Mouse (Mus musculus) kidney, embryonic 15.5 days (tissue): ENCODE measurements at regions not wholly inside any gene's neighbourhood (a gene's known extent, or its start where the extent isn't known, plus 50 kb on each side); places are given as distances from the start of the nearest gene placed in this dataset.
A peak's percentile ranks its signal among the peaks of the same experiment; 100 is the strongest.

ENCODE experiments used
- ATAC-seq: fragments of 200-750 bp; cut with Nextera tagmentation; replicated peaks from 2 replicates; pipeline ENCODE4 v1.8.0; 2017; ENCODE audit warnings: moderate TSS enrichment; ENCODE audit not compliant: low FRiP score
- H3K27ac ChIP-seq: fragments of 300-500 bp; sonication (generic); 2 replicates; pipeline ENCODE4 v1.5.1; 2015; ENCODE audit warnings: mild to moderate bottlenecking, inconsistent platforms
- H3K27me3 ChIP-seq: fragments of 300-500 bp; sonication (generic); 2 replicates; pipeline ENCODE4 v1.6.1; 2015; ENCODE audit warnings: inconsistent platforms
- H3K36me3 ChIP-seq: fragments of 300-500 bp; sonication (generic); 2 replicates; pipeline ENCODE4 v1.6.1; 2015; ENCODE audit warnings: inconsistent platforms
- H3K4me1 ChIP-seq: fragments of 300-500 bp; sonication (generic); 2 replicates; pipeline ENCODE4 v1.6.1; 2015; ENCODE audit warnings: inconsistent platforms
- H3K4me2 ChIP-seq: fragments of 300-500 bp; sonication (generic); 2 replicates; pipeline ENCODE4 v1.6.1; 2015; ENCODE audit warnings: moderate library complexity, mild to moderate bottlenecking, inconsistent platforms
- H3K4me3 ChIP-seq: fragments of 300-500 bp; sonication (generic); replicated peaks from 2 replicates; pipeline ENCODE4 v1.5.1; 2015; ENCODE audit warnings: mild to moderate bottlenecking, inconsistent platforms
- H3K9ac ChIP-seq: fragments of 300-500 bp; sonication (generic); 2 replicates; pipeline ENCODE4 v1.6.1; 2015; ENCODE audit warnings: mild to moderate bottlenecking, inconsistent platforms
- H3K9me3 ChIP-seq: fragments of 300-500 bp; sonication (generic); replicated peaks from 2 replicates; pipeline ENCODE4 v1.6.1; 2016; ENCODE audit warnings: inconsistent platforms
- WGBS: fragments of 180-500 bp; shearing (Covaris S2); methylation state at CpG from one replicate; pipeline ENCODE4 v1.1.7; 2015; ENCODE audit warnings: mixed read lengths; 5-methylcytosine and 5-hydroxymethylcytosine counted together

DNA sequence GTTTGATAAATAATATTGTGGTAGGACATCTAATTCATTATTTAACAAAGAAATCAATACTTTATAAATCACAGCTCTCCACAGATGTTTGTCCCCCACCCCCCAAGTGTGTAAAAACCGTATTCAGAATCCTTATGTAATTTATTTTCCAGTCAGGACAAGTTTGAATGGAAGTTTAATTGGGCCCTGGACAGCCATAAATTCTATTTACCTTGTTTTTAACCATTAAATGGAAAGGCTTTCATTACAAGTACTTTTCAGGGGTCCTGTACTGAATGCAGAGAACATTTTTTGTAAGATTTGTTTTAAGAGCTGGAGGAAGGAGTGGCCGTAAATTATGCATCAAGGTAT lies 384.7 kb upstream of the Robo2 start:
- Histone ChIP-seq H3K4me2 (no peak overlapping the region), H3K27ac (no peak overlapping the region), H3K4me3 (no peak overlapping the region), H3K4me1 (no peaks in the 10 kb centered on the region), H3K9ac (no peak overlapping the region), H3K36me3 (no peaks in the 10 kb centered on the region), H3K9me3 (no peaks in the 10 kb centered on the region), H3K27me3 (no peaks in the 10 kb centered on the region; the same call in 1 of the 2 replicates)
- WGBS, result 46% methylated on average over 2 of the region's 2 CpGs
- ATAC-seq, result no peak

DNA sequence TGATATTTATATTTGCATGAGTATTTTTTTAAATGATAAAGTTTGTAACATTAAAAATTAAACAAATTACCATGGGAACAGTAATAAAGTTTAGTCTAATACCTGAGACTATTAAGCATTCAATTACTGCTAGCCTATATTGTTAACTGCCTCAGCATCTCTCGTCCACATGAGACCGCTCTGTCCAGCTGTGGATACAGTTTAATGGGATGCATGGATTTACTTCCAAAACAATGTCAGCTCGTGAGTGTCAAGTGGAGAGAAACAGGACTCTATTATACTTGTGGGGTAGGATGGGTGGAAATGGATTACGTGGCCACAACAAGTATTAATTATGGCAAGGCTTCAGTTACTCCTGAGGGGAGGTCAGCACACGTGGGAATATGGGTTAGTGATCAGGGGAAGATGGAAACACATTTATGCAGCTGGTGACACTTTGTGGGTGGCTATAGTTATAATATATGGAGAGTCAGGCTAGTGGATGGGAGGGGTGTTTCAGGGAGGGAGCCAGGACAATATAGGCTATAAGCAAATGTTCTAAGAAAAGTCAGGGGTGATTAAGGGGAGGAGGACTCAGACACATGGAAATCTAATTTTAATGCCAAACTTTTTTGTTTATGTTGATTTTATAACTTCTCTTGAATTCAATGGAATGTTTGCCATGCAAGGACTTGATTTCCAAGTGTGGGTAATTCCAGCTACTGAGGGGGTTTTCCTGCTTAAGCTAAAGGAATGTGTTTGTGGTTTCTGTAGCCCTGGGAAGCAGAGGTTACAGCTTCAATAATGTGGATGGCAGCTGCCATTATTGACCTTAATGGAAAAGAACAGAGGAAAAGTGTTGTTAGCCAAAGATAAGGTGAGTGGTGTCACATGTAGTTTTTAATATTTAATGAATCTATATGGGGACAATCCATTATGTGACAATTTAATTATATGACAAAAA lies 384.0 kb upstream of the Robo2 start:
- Histone ChIP-seq H3K4me2 (no peak overlapping the region), H3K4me3 (no peak overlapping the region), H3K27me3 (no peaks in the 10 kb centered on the region; the same call in 1 of the 2 replicates), H3K36me3 (no peaks in the 10 kb centered on the region), H3K9me3 (no peaks in the 10 kb centered on the region), H3K4me1 (no peaks in the 10 kb centered on the region), H3K27ac (no peak overlapping the region), H3K9ac (no peak overlapping the region)
- WGBS, result 34% methylated on average over 5 of the region's 5 CpGs
- peak; percentile 79 for ATAC-seq

DNA sequence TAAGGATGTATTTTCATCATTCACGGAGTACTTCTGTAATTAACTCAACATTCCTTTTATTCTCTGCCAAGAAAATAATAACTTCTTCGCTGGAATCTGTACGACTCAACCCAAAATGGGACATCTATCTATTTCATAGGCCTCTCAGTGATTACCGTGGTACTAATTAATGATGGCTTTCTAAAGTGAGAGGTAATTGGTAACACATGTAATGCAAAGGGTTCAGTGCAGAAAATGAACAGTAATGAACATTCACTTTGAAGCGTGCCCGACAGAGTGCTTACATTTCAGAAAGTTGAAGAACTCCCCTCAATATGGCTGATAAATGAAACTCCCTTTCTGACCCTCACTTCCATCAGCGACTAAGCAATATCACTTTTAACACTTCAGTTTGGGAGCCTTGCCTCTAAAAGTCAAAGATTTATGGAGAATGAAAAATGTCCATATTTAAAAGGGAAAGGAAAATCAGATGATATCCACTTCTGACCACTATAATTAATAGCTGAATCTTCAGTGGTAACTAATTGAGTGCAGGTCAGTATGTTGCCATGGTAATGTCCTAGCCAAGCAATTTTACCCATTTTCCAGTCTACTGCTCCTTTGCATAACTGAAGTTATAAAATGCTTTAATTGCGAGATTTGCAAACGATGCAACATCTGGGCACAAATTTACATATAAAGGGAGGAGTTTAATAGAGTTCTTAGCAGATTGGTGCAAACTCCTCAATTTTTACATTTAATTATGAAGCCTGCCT lies 373.9 kb upstream of the Robo2 start:
- Histone ChIP-seq H3K27ac (no peak overlapping the region), H3K27me3 (no peaks in the 10 kb centered on the region), H3K4me2 (no peak overlapping the region), H3K4me3 (no peak overlapping the region), H3K4me1 (no peaks in the 10 kb centered on the region), H3K9me3 (no peaks in the 10 kb centered on the region), H3K36me3 (no peaks in the 10 kb centered on the region), H3K9ac (no peak overlapping the region)
- 75% methylated on average over 9 of the region's 9 CpGs for WGBS
- no peak for ATAC-seq

DNA sequence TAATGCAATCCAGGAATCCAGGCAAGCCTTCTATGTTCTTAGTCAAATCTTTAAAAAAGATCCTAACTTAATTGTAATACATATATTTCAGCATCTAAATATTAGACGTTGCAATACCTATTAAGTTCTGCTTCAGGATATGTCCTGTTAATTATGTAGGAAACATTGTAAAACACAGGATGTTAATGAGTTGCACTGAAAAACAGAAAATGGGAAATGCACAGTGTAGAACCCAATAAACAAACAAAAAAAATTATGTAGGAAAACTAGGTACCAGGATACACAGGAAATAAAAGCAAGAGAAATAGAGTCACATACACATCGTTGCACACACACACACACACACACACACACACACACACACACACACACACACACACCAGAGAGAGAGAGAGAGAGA lies 368.8 kb upstream of the Robo2 start:
- Histone ChIP-seq H3K36me3 (no peaks in the 10 kb centered on the region), H3K4me3 (no peak overlapping the region), H3K4me1 (no peaks in the 10 kb centered on the region), H3K9me3 (no peaks in the 10 kb centered on the region), H3K27ac (no peak overlapping the region), H3K4me2 (no peak overlapping the region), H3K27me3 (no peaks in the 10 kb centered on the region), H3K9ac (no peak overlapping the region)
- WGBS, result 84% methylated on average over 2 of the region's 2 CpGs
- ATAC-seq, result no peak

DNA sequence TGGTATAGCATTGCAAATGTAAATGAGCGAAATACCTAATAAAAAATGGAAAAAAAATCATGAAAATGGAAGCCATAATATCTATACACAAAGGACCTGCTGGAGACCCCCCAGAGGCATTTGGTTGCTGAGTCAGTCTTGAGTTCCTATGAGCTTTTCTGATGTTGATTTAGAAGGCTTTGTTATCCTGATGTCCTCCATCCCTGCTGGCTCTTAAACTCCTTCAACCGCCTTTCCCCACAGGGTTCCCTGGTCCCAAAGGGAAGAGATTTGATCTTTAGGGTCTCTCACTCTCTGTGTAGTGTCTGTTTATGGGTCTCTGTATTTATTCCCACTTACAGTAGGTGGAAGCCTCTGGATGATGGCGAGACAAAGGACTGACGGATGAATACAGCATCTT lies 356.6 kb upstream of the Robo2 start:
- no peak for ATAC-seq
- Histone ChIP-seq H3K36me3 (no peaks in the 10 kb centered on the region), H3K4me1 (no peaks in the 10 kb centered on the region), H3K27me3 (no peaks in the 10 kb centered on the region), H3K4me2 (no peak overlapping the region), H3K27ac (no peak overlapping the region), H3K4me3 (no peak overlapping the region), H3K9ac (no peak overlapping the region), H3K9me3 (no peaks in the 10 kb centered on the region)
- WGBS, result 92% methylated on average over 4 of the region's 4 CpGs

DNA sequence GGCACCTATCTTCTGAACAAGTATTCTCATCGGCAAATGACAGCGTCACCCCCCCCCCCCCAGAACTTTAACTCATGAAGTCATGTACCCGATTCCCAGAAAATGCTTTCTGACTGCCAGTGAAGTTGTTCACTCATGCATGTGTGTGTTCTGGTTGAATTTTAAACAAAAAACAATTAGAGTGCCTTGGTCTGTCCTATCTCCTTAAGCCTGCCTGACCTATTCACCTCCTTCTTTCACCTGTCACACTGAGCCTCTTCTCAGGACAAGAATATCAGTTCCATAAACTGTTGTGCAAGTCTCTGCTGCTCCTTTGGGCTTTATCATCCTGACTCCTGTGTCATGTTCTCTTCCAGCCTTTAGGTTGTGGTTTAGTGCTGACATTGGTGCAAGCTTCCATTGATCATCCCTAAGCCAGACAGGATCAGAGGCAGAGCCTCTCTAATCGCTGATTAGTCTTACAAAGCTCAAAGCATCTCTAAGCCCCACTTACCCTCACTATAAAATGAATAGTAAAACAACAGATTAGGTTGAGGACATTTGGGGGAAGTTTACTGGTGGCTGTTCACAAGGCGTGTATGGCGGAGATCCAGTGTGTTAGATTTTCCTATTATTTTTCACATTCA lies 345.2 kb upstream of the Robo2 start:
- H3K9ac ChIP-seq, result no peak overlapping the region
- no peaks in the 10 kb centered on the region for H3K4me1 ChIP-seq
- no peaks in the 10 kb centered on the region for H3K27me3 ChIP-seq
- peak; percentile 79; the same call in 1 of the 2 replicates for ATAC-seq
- H3K36me3 ChIP-seq, result no peaks in the 10 kb centered on the region
- no peak overlapping the region for H3K4me3 ChIP-seq
- H3K9me3 ChIP-seq, result no peaks in the 10 kb centered on the region
- no peak overlapping the region for H3K27ac ChIP-seq
- H3K4me2 ChIP-seq, result no peak overlapping the region
- WGBS, result 70% methylated on average over 6 of the region's 6 CpGs

DNA sequence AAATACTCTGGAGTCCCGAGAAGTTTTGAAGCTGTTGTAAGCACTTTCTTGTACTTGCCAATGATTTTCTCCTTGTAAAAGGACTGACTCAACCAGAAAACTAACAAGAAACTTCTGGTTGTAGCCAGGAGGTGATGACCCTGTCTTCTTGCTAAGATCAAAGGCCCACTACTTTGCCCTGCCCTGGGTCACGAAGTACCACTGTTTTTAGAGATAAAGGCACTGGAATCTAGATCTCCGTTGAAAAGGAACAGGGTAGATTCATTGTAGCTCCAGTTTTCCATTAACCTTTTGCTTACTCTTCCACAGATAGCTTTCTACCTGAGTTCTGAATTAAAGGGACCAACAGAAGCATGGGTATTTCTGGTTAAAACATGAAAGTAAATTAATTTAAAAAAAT lies 339.3 kb upstream of the Robo2 start:
- Histone ChIP-seq H3K9ac (no peak overlapping the region), H3K4me3 (no peak overlapping the region), H3K4me2 (no peak overlapping the region), H3K4me1 (no peaks in the 10 kb centered on the region), H3K27ac (no peak overlapping the region), H3K27me3 (no peaks in the 10 kb centered on the region), H3K36me3 (no peaks in the 10 kb centered on the region), H3K9me3 (no peaks in the 10 kb centered on the region)
- 29% methylated on average over 3 of the region's 3 CpGs for WGBS
- no peak for ATAC-seq

DNA sequence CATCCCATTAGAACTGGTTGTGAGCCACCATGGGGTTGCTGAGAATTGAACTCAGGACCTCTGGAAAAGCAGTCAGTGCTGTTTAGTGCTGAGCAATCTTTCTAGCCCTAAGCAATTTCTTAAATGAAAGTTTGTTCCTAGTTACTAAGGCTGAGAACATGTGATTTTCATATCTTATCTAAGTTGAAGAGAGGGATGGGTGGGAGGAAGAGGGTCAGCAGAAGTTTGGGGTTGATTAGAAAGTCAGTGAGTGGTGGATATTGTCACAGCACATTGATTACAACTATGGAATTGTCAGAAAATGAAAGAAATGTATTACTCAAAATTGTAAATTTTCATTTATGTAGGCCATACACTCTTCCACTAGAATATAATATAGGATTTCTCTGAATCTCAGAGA lies 337.4 kb upstream of the Robo2 start:
- ATAC-seq, result no peak
- H3K27ac ChIP-seq, result no peak overlapping the region

DNA sequence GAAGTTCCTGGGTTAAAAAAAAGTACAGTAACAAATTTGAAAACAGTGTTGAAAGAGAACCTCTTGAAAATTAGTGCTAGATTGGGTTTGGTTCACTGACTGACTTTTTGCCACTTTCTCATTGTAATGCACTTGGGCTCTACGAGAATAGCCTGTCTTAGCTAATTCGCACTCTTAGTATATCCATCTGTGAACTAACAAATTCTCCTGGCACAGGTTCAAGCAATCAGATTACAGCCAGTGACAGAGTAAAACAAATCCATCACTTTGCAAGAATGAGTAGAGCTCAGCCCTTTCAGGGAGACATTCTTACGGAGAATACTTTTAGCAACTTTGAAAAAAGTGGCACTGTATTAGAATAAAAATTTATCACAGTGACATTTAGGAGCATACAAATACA lies 331.9 kb upstream of the Robo2 start:
- no peak overlapping the region for H3K27ac ChIP-seq
- no peaks in the 10 kb centered on the region for H3K9me3 ChIP-seq
- ATAC-seq, result no peak
- 58% methylated on average over 3 of the region's 3 CpGs for WGBS
- H3K27me3 ChIP-seq, result no peaks in the 10 kb centered on the region
- no peak overlapping the region for H3K4me3 ChIP-seq
- H3K4me1 ChIP-seq, result 0 out of 2 replicates have a peak, but pooled peaks cover 2% of the 10 kb centered on the region
- H3K4me2 ChIP-seq, result no peak overlapping the region
- no peak overlapping the region for H3K9ac ChIP-seq
- H3K36me3 ChIP-seq, result no peaks in the 10 kb centered on the region

More for the DNA sequence above, 337.4 kb upstream of the Robo2 start:
- Histone ChIP-seq H3K36me3 (no peaks in the 10 kb centered on the region), H3K4me2 (no peak overlapping the region), H3K4me3 (no peak overlapping the region), H3K9me3 (no peaks in the 10 kb centered on the region), H3K9ac (no peak overlapping the region), H3K4me1 (no peaks in the 10 kb centered on the region), H3K27me3 (no peaks in the 10 kb centered on the region)

DNA sequence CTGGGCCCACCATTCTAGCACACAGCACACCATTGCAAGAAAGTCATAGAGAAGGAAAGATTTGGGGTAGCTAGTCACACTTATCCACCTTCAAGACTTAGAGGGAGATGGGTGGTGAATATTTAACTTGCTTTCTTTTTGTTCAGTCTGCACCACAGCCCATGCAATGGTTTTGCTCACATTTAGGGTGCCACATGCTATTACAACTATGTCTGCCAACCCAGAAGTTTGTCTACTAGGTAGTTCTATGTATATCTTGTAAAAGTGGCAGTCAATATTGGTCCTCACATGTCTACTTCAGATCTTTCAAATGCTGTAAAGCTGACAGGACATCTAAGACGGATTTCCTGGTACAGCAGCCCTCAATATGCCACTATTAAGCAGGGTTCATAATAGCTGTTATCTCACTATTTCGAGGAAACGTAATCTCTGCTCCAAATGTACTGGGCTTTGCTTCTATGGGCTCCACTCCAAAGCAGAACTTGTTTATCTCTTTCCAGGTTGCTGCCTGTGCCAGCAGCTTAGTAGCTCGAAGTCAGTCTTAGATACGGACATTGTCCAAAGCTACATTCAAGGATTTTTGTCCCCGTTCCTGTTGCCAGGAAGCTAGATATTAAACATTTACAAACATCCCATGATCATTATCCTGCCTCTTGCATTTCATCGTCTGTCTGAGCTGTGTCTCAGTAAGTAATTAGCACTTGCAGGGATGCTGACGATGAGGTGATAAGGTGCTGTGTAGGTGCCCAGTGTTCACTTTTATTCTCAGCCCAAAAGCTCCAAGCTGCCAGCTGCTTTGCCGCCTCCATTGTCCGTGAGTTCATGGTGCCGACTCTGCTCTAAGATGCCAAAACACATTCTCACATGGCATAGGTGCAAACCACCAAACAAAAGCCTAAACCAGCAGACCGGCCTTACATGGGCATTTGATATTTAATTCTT lies 327.8 kb upstream of the Robo2 start:
- Histone ChIP-seq H3K9me3 (no peaks in the 10 kb centered on the region), H3K27ac (no peak overlapping the region), H3K36me3 (no peaks in the 10 kb centered on the region), H3K27me3 (no peaks in the 10 kb centered on the region), H3K4me2 (no peak overlapping the region), H3K4me1 (0 out of 2 replicates have a peak, but pooled peaks cover 2% of the 10 kb centered on the region), H3K9ac (no peak overlapping the region), H3K4me3 (no peak overlapping the region)
- no peak for ATAC-seq
- 72% methylated on average over 12 of the region's 12 CpGs for WGBS

DNA sequence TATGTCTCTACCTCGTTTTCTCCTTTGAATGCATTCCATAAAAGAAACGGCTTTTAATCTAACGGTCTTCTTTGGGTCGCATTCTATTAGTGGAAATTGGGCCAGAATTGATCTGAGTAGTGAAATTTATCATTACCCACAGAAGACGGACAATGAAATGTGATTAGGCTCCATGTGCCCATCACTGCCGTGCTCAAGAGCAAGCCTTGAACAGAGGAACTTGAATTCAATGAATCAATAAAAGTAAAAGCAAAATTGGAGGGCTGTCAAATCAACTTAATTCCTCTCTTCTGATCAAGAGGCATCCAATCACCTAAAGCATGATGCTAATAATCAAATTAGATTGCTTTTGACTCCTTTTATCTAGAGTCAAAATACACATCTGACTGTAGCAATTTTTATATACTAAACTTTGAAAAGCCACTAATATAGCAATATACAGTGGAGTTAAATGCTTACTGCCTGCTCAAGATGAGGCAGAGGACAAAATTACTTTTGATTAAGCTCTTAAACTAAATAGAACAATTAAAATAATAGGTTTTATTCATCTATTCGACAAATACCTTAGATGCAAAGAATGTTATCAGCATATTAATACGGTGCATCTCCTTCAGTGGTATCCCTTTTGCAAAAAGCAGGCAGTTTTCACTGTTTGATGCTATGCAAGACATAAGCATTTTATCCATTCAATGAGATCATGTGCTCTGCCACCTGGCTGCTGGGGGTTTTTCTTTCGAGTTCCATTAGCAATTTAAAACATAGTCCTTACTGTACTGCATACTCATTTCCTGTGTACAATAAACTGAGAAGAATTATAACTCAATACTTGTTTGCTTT lies 321.5 kb upstream of the Robo2 start:
- no peaks in the 10 kb centered on the region for H3K4me1 ChIP-seq
- no peak overlapping the region for H3K4me2 ChIP-seq
- no peak overlapping the region for H3K4me3 ChIP-seq
- no peak for ATAC-seq
- 85% methylated on average over 9 of the region's 9 CpGs for WGBS
- H3K27ac ChIP-seq, result no peak overlapping the region
- H3K36me3 ChIP-seq, result no peaks in the 10 kb centered on the region
- no peak overlapping the region for H3K9ac ChIP-seq
- no peaks in the 10 kb centered on the region for H3K27me3 ChIP-seq
- no peaks in the 10 kb centered on the region for H3K9me3 ChIP-seq
